Mouse (Mus musculus) neural tube, embryonic 12.5 days (tissue): ENCODE results near the gene Lman2l. TPM values are rescaled to one million over a fixed set of nuclear protein-coding genes. Genes with fewer than 3 reads are reported as not detected.

Experiments used
- ATAC-seq: fragments of 200-750 bp; cut with Nextera tagmentation; 2 replicates; pipeline ENCODE4 v1.8.0; 2017; ENCODE audit warnings: low read depth, mild to moderate bottlenecking, moderate TSS enrichment, moderate library complexity; ENCODE audit not compliant: low FRiP score
- H3K27ac ChIP-seq: fragments of 300-500 bp; sonication (generic); 2 replicates; pipeline ENCODE4 v1.5.1; 2016
- H3K27me3 ChIP-seq: fragments of 300-500 bp; sonication (generic); replicated peaks from 2 replicates; pipeline ENCODE4 v1.6.1; 2016; ENCODE audit warnings: mild to moderate bottlenecking
- H3K36me3 ChIP-seq: fragments of 300-500 bp; sonication (generic); 2 replicates; pipeline ENCODE4 v1.6.1; 2016; ENCODE audit warnings: mild to moderate bottlenecking
- H3K4me1 ChIP-seq: fragments of 300-500 bp; sonication (generic); 2 replicates; pipeline ENCODE4 v1.6.1; 2016
- H3K4me2 ChIP-seq: fragments of 300-500 bp; sonication (generic); replicated peaks from 2 replicates; pipeline ENCODE4 v1.6.1; 2016; ENCODE audit warnings: mild to moderate bottlenecking
- H3K4me3 ChIP-seq: fragments of 300-500 bp; sonication (generic); 2 replicates; pipeline ENCODE4 v1.5.1; 2016
- H3K9ac ChIP-seq: fragments of 300-500 bp; sonication (generic); 2 replicates; pipeline ENCODE4 v1.6.1; 2016; ENCODE audit warnings: mild to moderate bottlenecking
- H3K9me3 ChIP-seq: fragments of 300-500 bp; sonication (generic); 2 replicates; pipeline ENCODE4 v1.6.1; 2016; ENCODE audit warnings: mild to moderate bottlenecking
- WGBS: fragments of 180-500 bp; shearing (Covaris S2); methylation state at CpG from one replicate; pipeline ENCODE4 v1.1.7; 2016; 5-methylcytosine and 5-hydroxymethylcytosine counted together
- polyA plus RNA-seq: library from polyadenylated mRNA; unstranded; fragments of >200 nt; fragmentation: Nextera tagmentation; extraction: Ambion mirVana; gene quantifications from 2 replicates; pipeline ENCODE4 v1.2.1, GENCODE M21; 2016

Lman2l gene
- polyA plus RNA-seq, 1 experiment from 2014 or later: 71.2 TPM

DNA sequence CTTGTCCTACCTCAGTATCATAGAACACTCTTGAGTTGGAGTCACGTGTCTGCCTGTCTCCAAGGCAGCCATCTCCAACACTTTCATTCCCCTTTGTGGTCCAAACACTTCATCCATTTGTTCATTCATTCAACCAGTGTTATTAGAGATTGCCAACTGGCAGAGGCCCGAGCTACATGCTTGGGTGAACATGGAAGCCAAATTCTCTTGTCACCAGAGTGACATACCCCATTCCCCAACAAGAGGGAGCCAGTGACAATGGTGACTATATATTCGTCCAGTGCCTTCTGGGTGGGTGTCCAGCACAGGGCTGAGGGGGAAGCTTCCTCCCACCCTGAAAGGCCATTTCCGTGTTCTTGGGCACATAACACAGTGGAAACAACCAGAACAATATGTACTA, 65.5 kb downstream of the Lman2l start:
- H3K4me2 ChIP-seq: no peak overlapping the region
- H3K4me3 ChIP-seq: no peak overlapping the region
- no peak for ATAC-seq
- 75% methylated on average over 4 of the region's 4 CpGs for WGBS
- no peaks in the 10 kb centered on the region for H3K9me3 ChIP-seq
- H3K36me3 ChIP-seq: no peaks in the 10 kb centered on the region
- H3K4me1 ChIP-seq: no peaks in the 10 kb centered on the region
- no peaks in the 10 kb centered on the region for H3K27me3 ChIP-seq
- no peak overlapping the region for H3K9ac ChIP-seq
- H3K27ac ChIP-seq: no peak overlapping the region

DNA sequence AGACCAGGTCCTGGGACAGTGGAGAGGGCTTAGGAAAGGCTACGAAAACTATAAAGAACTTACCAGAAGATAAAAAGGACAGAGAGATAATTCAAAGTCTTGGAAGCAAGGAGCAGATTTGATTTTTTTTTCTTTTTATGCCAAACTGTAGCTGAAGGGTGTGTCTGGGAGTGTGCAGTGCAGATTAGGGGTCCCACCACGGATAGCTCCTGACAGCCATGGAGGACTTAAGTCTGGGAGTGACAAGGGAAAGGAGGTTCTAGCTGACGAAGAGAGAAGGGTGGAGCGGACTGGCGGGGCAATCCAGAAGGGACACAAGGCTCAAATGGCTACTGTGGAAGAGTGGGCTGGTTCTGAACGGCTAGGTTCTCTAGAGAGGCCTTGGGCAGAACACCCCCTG, 66.2 kb downstream of the Lman2l start:
- H3K9me3 ChIP-seq: no peaks in the 10 kb centered on the region
- ATAC-seq: no peak
- WGBS: 77% methylated on average over 6 of the region's 6 CpGs

DNA sequence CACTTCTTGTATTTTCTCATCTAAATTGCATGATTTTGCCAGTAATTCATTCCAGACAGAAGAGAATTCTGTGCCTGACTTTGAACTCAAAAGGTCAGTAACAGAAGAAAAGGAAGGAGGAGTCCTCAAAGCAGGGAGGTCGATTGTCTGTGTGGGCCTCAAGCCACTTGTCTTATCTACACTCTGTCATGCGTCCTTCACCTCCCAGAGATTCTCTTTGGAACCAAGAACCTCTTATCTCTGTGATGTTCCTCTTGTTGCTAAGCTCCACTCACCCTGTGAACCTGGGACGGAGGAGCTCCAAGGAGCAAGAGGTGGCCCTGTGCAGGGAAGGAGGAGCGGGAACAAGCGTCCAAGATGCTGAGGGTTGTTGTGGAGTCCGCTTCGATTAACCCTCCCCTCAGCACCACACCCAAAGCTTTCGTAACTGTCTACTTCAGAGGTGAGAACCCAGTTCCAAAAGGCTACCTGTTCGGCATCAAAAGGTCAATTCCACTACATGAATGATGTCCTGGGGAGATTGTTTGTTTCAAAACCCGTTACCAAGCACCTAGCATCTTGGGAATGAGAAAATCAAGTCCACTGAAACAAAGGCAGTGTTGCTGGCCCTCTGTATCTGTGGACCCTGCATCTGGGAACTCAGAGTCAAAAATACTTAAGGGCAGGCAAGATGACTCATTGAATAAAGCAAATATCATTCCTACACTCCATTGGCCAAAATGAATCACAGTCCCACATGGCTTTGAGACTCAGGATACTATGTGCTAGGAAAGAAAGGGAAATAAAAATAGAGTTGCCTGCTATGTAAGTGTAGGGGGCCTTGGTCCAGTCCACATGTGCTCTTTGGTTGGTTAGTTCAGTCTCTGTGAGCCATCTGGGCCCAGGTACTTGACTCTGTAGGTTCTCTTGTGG, 72.9 kb downstream of the Lman2l start, which contains the start of gene Fer1l5:
Fer1l5 (plus strand) TSS at position 358 of the 912 bp plus-strand sequence.
- Histone ChIP-seq H3K4me1 (peaks cover 10% of the 10 kb centered on the region), H3K4me3 (no peak within 1 kb of the TSS), H3K27ac (no peak within 1 kb of the TSS), H3K36me3 (no peaks in the 10 kb centered on the region), H3K9me3 (no peaks in the 10 kb centered on the region), H3K4me2 (no peak within 1 kb of the TSS), H3K9ac (no peak within 1 kb of the TSS), H3K27me3 (no peaks in the 10 kb centered on the region)
- no peak for ATAC-seq
- 83% methylated on average over 10 of the region's 10 CpGs for WGBS

More for the DNA sequence above, 66.2 kb downstream of the Lman2l start:
- Histone ChIP-seq H3K27me3 (no peaks in the 10 kb centered on the region), H3K4me1 (no peaks in the 10 kb centered on the region), H3K9ac (no peak overlapping the region), H3K27ac (no peak overlapping the region), H3K4me3 (no peak overlapping the region), H3K4me2 (no peak overlapping the region), H3K36me3 (no peaks in the 10 kb centered on the region)

DNA sequence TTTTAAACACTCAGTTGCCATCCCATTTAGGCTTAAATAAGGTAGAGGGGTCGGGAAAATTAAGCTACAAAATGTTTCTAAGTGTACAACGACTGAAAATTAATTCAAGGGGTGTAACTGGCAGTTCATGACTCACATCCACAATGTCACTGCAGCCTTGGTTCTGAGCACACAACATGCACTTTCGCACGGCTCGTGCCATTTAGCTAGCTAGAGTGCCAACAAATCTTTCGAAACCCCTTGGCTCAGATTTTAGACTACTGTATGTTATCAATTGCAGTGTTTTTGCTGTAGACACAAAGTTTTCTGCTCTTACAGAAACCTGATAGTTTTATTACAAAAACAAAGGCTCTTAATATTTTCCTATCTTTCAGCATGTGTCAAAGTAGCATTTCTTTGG, 74.2 kb downstream of the Lman2l start:
- Histone ChIP-seq H3K4me3 (no peak overlapping the region), H3K4me2 (no peak overlapping the region), H3K9ac (no peak overlapping the region), H3K36me3 (no peaks in the 10 kb centered on the region), H3K9me3 (no peaks in the 10 kb centered on the region), H3K27me3 (no peaks in the 10 kb centered on the region), H3K27ac (no peak overlapping the region), H3K4me1 (peaks cover 15% of the 10 kb centered on the region)
- no peak for ATAC-seq
- 85% methylated on average over 6 of the region's 6 CpGs for WGBS

Other genes starting within 250 kb of the Lman2l start
- 53.1 and 54.8 TPM in 2 replicates for gene Uggt1, start 200.6 kb downstream of the Lman2l start, polyA plus RNA-seq
- 0.51 and 1.2 TPM in 2 replicates for gene Neurl3, start 170.6 kb downstream of the Lman2l start, polyA plus RNA-seq
- gene Arid5a, start 137.5 kb downstream of the Lman2l start, polyA plus RNA-seq: 4.1 and 5.2 TPM in 2 replicates
- 44.0 and 45.3 TPM in 2 replicates for gene Kansl3, start 76.1 kb downstream of the Lman2l start, polyA plus RNA-seq
- 1.7 and 2.1 TPM in 2 replicates for gene Fer1l5, start 73.0 kb downstream of the Lman2l start, polyA plus RNA-seq
- gene Cnnm4, start 26.3 kb upstream of the Lman2l start, polyA plus RNA-seq: 10.1 and 10.6 TPM in 2 replicates
- gene Cnnm3, start 66.6 kb upstream of the Lman2l start, polyA plus RNA-seq: 3.7 and 5.3 TPM in 2 replicates
- 16.4 and 16.6 TPM in 2 replicates for gene Ankrd23, start 91.6 kb upstream of the Lman2l start, polyA plus RNA-seq
- gene Gm42417, start 94.2 kb upstream of the Lman2l start, polyA plus RNA-seq: 1.0 TPM in 1 of 2 replicates, not detected in the other
- 18.6 and 19.5 TPM in 2 replicates for gene Ankrd39, start 102.2 kb upstream of the Lman2l start, polyA plus RNA-seq
- gene Sema4c, start 113.1 kb upstream of the Lman2l start, polyA plus RNA-seq: 35.4 and 38.2 TPM in 2 replicates
- 0.33 and 0.48 TPM in 2 replicates for gene Fam178b, start 237.9 kb upstream of the Lman2l start, polyA plus RNA-seq
- gene Cox5b, start 246.2 kb upstream of the Lman2l start, polyA plus RNA-seq: 532 and 537 TPM in 2 replicates